Comparison of ENCODE assay signal across 13 mouse cellular contexts in the genomic region with DNA sequence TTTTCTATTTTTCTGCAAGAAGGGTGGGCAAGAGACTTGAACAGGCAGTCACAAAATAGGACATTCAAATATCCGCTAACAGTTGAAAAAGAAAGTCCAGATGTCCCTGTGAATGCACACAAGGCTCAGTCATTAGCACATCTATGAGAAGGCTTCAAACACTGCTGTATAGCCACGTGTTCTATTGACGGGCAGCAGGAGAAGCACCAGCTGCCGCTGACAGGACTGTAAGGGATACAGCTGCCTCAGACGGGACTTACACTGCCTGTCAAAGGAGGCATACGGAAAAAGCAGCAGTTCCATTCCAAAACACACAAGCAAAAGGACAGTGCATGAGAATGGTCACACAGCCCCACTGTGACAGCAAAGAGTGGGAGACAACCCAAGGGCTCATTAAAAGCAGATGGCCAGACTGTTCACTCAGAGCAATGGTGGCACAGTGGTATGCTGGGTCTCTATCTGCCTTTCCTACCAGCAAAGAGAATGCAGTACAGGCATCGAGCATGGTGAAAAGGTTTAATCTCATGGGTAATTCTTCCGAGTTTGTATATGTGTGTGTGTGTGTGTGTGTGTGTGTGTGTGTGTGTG. TPM values are rescaled to one million over a fixed set of nuclear protein-coding genes. Genes with fewer than 3 reads are reported as not detected.
A peak's percentile ranks its signal among the peaks of the same experiment; 100 is the strongest.
DNase-seq lines count a peak whose midpoint lies in the region; ATAC-seq and TF ChIP-seq lines count a peak whose summit lies in the region.
"Had no signal": no experiment of that assay in that cellular context is flagged by ENCODE, and none has a peak within 500 bp of the region (broad histone marks: within the 10 kb centered on the region; RNA-seq: fewer than 3 reads in every experiment).

No protein-coding gene starts in this region.

- no peak for TF ChIP-seq CTCF in heart, postnatal 0 days (IDR thresholded peaks at IDR 0.05; ENCODE audit: low read depth)
- TF ChIP-seq CTCF in heart, adult 2 months (IDR thresholded peaks at IDR 0.05) = no peak

- H3K4me1 ChIP-seq in heart, postnatal 0 days (ENCODE audit: control insufficient read depth, insufficient read depth) = peaks cover 7% of the 10 kb centered on the region
- H3K4me1 ChIP-seq in heart, adult 2 months (ENCODE audit: control insufficient read depth, insufficient read depth, low read length) = no peaks in the 10 kb centered on the region
- H3K4me1 ChIP-seq in hindbrain, embryonic 13.5 days (replicated peaks) = peaks cover 9% of the 10 kb centered on the region; the same call in 1 of the 2 replicates

- H3K27ac ChIP-seq in heart, postnatal 0 days (ENCODE audit: low read depth) = no peak overlapping the region
- no peak overlapping the region for H3K27ac ChIP-seq in heart, adult 2 months
- H3K27ac ChIP-seq in hindbrain, embryonic 13.5 days = peak overlapping the region; percentile 8
- H3K27ac ChIP-seq: macrophage had no signal

- H3K36me3 ChIP-seq in heart, postnatal 0 days (replicated peaks; ENCODE audit: control insufficient read depth, insufficient read depth, low read length) = peaks cover 16% of the 10 kb centered on the region; the same call in 1 of the 2 replicates
- no peaks in the 10 kb centered on the region for H3K36me3 ChIP-seq in heart, adult 2 months (ENCODE audit: control insufficient read depth, insufficient read depth, low read length)
- peaks cover 30% of the 10 kb centered on the region for H3K36me3 ChIP-seq in hindbrain, embryonic 13.5 days

- no peak overlapping the region for H3K9ac ChIP-seq in heart, postnatal 0 days (replicated peaks; ENCODE audit: low read depth, low read length)
- no peak overlapping the region for H3K9ac ChIP-seq in heart, adult 2 months (ENCODE audit: low read depth, low read length)
- no peak overlapping the region for H3K9ac ChIP-seq in hindbrain, embryonic 13.5 days

- no peaks in the 10 kb centered on the region for H3K9me3 ChIP-seq in heart, postnatal 0 days (replicated peaks; ENCODE audit: control insufficient read depth, low read length)
- H3K9me3 ChIP-seq in hindbrain, embryonic 13.5 days = no peaks in the 10 kb centered on the region

- H3K27me3 ChIP-seq in heart, postnatal 0 days (ENCODE audit: control insufficient read depth, insufficient read depth, low read length) = no peaks in the 10 kb centered on the region
- no peaks in the 10 kb centered on the region for H3K27me3 ChIP-seq in heart, adult 2 months (ENCODE audit: control insufficient read depth, insufficient read depth, low read length)
- no peaks in the 10 kb centered on the region for H3K27me3 ChIP-seq in hindbrain, embryonic 13.5 days

- no peak for DNase-seq in heart, postnatal 0 days (ENCODE audit: low spot score)
- DNase-seq in heart, adult 2 months = no peak
- peak; percentile 54 for DNase-seq in retina, postnatal 1 day
- DNase-seq in retina, embryonic 14.5 days (ENCODE audit: low spot score) = no peak
- DNase-seq in B cell, adult 2 months = no peak
- no peak for DNase-seq in urinary bladder, adult 2 months (ENCODE audit: low spot score)
- DNase-seq: cerebellum, postnatal 10 days; thymus, adult 2 months had no signal

- no peak overlapping the region for H3K4me2 ChIP-seq in heart, postnatal 0 days (ENCODE audit: low read depth, low read length)
- H3K4me2 ChIP-seq in hindbrain, embryonic 13.5 days = no peak overlapping the region

- no peaks in the 10 kb centered on the region for H3K79me2 ChIP-seq in heart, adult 2 months (replicated peaks; ENCODE audit: control insufficient read depth, insufficient read depth, low read length)

- intact Hi-C loops in heart, adult 2 months (cut with DNase I) = loop anchor here (10.0 kb wide), 1 partner anchor 404 kb away; no protein-coding TSS in a partner anchor

- no peak overlapping the region for H3K4me3 ChIP-seq in heart, postnatal 0 days (ENCODE audit: low read depth, low read length)
- no peak overlapping the region for H3K4me3 ChIP-seq in heart, adult 2 months
- no peak overlapping the region for H3K4me3 ChIP-seq in hindbrain, embryonic 13.5 days

- 55% methylated on average over 8 of the region's 8 CpGs for WGBS in heart, postnatal 0 days
- 71% methylated on average over 8 of the region's 8 CpGs for WGBS in heart, adult 2 months
- 23% methylated on average over 8 of the region's 8 CpGs for WGBS in hindbrain, embryonic 13.5 days

- peak; percentile 40; the same call in 1 of the 2 replicates for ATAC-seq in heart, postnatal 0 days (ENCODE audit: insufficient read depth, low read depth)
- peak; percentile 89 for ATAC-seq in hindbrain, embryonic 13.5 days (ENCODE audit: low FRiP score)
- ATAC-seq in monocyte, adult 5-6 weeks (replicated peaks; ENCODE audit: insufficient number of reproducible peaks, low FRiP score, low TSS enrichment, poor library complexity, severe bottlenecking) = 0 out of 2 replicates have a peak, but pooled peaks have one; percentile 24
- ATAC-seq: activated CD4-positive, CD25-positive, alpha-beta regulatory T cell, adult 4 months; inflammation-experienced regulatory T-cells, adult 6 months had no signal

- TF ChIP-seq POLR2A in heart, adult 2 months (IDR thresholded peaks at IDR 0.05; ENCODE audit: insufficient read depth, low read depth, low read length) = no peak

- TF ChIP-seq EP300 in heart, postnatal 0 days (IDR thresholded peaks at IDR 0.05; ENCODE audit: low read depth) = no peak
- no peak for TF ChIP-seq EP300 in heart, adult 2 months (IDR thresholded peaks at IDR 0.05; ENCODE audit: insufficient read depth, low read depth, low read length)

RNA-seq across cellular contexts. Expression of a gene that starts 39.9 kb away (rescaled TPM):
- total RNA-seq in heart, postnatal 0 days (2014; rRNA removed; ENCODE audit: low replicate concordance) = 38.3 and 39.8 TPM in 2 replicates
- polyA plus RNA-seq in heart, postnatal 0 days (2015; fragmentation: Nextera tagmentation; extraction: Ambion mirVana) = 15.3 and 16.1 TPM in 2 replicates
- total RNA-seq in heart, adult 2 months (2021) = 10 to 100 TPM; 49.9 to 61.9 TPM
- 43.2 and 67.5 TPM in 2 replicates for polyA plus RNA-seq in heart, adult 2 months (2012; rRNA removed)
- 27.1 and 30.8 TPM in 2 replicates for polyA plus RNA-seq in hindbrain, embryonic 13.5 days (2015; fragmentation: Nextera tagmentation; extraction: Ambion mirVana)
- total RNA-seq in monocyte, adult 5-6 weeks (2017) = 4.1 to 5.7 TPM (median 5.6 TPM) in 3 replicates
- polyA plus RNA-seq in urinary bladder, adult 2 months (2012; rRNA removed) = 32.8 and 34.8 TPM in 2 replicates

RNA-seq across cellular contexts. Expression of a gene that starts 40.9 kb away (rescaled TPM):
- total RNA-seq in heart, postnatal 0 days (2014; rRNA removed; ENCODE audit: low replicate concordance) = 1.0 and 5.5 TPM in 2 replicates
- polyA plus RNA-seq in heart, postnatal 0 days (2015; fragmentation: Nextera tagmentation; extraction: Ambion mirVana) = 5.0 and 5.7 TPM in 2 replicates
- 1 to 10 TPM; 2.5 to 2.6 TPM for total RNA-seq in heart, adult 2 months (2021)
- 2.1 and 3.1 TPM in 2 replicates for polyA plus RNA-seq in heart, adult 2 months (2012; rRNA removed)
- 18.6 and 18.8 TPM in 2 replicates for polyA plus RNA-seq in hindbrain, embryonic 13.5 days (2015; fragmentation: Nextera tagmentation; extraction: Ambion mirVana)
- total RNA-seq in monocyte, adult 5-6 weeks (2017) = 6.5 to 8.8 TPM (median 8.4 TPM) in 3 replicates
- polyA plus RNA-seq in urinary bladder, adult 2 months (2012; rRNA removed) = 7.7 and 8.7 TPM in 2 replicates

Comparison
In these comparisons a context has a peak if more than half of its experiments do, and no peak if none do; other contexts are left out.
1. ATAC-seq: peak in every context shown above with its lines; median percentile 89 in hindbrain, embryonic 13.5 days; 40 in heart, postnatal 0 days; 24 in monocyte, adult 5-6 weeks.